Mouse (Mus musculus) embryonic fibroblast, embryonic 13.5 days (primary cell): ENCODE results near the gene Hoxd3.

Source experiments
- CTCF ChIP-seq: IDR thresholded peaks from 2 replicates; pipeline ENCODE4 v1.5.1; 2011; ENCODE audit warnings: mild to moderate bottlenecking, control low read depth, low read length, moderate library complexity, borderline replicate concordance; ENCODE audit not compliant: insufficient read depth
- POLR2A ChIP-seq: IDR thresholded peaks from 2 replicates; pipeline ENCODE4 v1.6.1; 2011; ENCODE audit warnings: low read depth, mild to moderate bottlenecking, control low read depth, low read length, moderate library complexity

- TF ChIP-seq CTCF (no peak), POLR2A (no peak)
These were observed 11.1 kb upstream of the Hoxd3 start for GRCm38 (mm10) chr2:74700546-74701112.
